Mouse (Mus musculus) 416B (cell line): Measurements from ENCODE around the gene Grid1.

Experiments used
- DNase-seq: peaks from one replicate; pipeline ENCODE4 v3.0.0; 2011; ENCODE audit warnings: low read depth

Grid1 gene

DNA sequence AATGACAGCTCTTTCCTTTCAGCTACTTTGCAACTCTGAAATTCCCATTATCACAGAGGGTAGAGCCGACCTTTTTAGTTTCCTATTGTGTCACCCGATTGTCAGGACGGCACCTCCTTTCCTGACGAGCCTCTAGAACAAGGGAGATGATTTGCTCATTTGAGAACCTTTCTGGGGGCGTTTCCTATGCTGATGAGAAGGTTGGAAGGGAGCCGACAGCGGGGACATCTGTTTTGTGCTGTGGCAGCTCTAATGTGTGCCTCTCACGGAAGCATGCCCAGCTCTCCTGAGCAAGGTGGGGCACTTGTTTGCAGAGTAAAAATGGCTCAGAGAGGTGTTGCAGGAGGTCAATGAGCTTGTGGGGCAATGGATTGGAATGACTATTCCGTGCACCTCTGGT lies 189.2 kb downstream of the Grid1 start:
- no peak for DNase-seq

DNA sequence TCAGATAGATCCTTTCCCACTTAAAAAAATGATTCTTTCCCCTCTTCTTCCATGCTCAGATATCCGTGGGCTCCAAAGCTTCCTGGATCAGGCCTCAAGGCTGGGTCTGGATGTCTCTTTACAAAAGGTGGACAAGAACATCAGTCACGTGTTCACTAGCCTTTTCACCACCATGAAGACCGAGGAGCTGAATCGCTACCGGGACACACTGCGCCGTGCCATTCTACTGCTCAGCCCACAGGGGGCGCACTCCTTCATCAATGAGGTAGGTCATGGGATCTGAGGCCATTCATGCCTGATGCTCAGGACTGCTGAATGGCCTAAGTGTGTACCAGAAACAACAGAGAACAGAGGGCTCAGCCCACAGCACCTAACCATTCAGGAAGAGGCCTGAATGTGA lies 206.8 kb downstream of the Grid1 start:
- no peak for DNase-seq

DNA sequence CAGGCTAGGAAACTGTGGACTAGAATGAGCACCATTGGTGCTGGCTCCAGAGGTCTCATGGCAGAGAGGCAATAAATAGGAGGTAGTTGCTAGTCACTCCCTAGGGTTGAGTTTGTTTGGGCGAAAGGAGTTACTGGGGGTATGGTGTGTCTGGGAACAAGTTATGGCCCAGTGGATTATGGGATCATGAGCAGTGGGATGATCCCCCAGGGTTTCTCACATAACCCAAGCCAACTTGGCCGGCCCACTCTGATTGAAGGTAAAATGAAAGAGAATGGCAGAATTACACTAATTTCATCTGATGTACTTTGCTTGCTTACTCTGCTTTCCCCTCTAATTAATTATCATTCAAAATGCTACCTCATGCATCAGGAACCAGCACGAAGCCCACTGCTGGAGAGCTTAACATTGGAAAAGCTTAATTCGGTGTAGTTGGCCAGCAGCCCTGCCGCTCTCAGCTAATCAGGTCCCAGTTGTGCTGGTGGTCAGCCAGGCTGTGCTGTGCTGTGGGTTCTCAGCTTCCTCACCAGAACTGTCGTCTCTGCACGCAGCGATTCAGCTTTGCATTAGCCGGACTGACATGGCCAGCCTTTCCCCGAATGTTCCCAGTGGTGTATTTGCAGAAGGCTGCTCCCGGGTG lies 207.7 kb downstream of the Grid1 start:
- DNase-seq = no peak

DNA sequence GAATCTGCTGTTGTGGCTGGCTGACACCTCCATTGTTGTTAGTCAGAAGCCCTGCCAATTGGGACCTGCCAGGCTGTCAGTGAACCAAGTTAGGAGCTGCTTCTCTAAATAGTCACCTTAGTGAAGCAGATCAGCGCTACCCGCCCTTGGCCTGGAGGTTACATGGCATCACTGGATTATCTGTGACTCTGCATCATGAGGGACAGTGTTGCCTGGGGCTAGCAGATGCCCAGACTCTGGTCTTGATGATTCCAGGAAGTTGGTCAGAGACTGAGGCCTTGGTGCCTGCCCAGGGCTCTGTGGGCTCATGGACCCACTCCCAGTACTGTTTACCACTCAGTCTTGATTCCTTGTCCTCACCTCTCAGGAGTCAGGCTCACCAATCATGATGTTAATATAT lies 209.7 kb downstream of the Grid1 start:
- DNase-seq = no peak

DNA sequence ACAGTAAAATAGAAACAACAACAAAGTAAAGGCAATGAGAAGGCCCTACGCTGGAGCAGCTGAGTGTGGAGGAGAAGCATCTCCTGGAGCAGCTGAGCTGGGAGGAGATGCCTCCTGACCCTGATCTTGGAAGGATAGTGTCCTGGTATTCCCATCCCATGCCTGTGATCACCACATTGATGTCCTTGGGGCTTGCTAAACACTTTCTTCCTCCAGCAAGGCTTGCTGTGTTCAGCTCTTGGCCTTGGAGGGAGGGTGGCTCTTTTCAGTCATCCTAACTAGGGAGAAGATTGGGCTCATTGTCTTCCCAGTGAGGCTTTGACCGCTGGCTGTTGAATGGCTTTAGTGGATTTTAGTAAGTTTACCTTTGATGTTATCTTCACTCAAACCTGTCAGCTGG lies 210.4 kb downstream of the Grid1 start:
- no peak for DNase-seq

DNA sequence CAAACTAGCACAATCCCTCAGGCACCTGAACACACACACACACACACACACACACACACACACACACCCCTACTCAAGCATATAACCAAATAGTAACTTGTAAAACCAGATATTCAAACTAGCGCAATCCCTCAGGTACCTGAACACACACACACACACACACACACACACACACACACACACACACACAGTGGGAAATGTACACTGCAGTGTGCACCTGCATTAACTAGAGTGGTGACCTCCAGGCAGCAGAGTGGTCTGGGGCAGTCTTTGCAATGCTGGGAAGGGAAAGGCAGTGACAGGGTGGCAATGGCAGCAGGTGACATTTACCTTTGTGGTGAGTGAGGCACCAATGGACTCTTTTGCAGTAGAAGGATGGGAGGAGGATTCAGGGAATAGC lies 212.4 kb downstream of the Grid1 start:
- no peak for DNase-seq

DNA sequence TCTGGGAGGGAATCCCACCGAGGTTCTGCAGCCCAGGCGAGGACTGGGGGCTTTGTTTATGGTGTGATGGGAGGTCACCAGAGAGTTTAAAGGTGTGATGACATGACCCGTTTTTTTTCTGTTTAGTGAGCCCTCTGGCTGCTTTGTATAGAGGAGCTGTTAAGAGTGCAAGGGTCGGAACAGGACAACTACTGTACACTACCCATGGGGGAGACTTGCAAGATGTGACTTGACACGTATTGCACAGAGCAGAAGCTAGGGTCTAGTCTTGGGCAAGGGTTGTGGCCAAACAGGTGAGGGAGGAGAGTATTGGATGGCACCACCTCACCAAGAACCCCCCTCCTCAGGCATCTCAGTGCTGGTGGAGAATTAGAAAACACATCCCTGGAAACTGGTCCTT lies 224.4 kb downstream of the Grid1 start:
- no peak for DNase-seq

DNA sequence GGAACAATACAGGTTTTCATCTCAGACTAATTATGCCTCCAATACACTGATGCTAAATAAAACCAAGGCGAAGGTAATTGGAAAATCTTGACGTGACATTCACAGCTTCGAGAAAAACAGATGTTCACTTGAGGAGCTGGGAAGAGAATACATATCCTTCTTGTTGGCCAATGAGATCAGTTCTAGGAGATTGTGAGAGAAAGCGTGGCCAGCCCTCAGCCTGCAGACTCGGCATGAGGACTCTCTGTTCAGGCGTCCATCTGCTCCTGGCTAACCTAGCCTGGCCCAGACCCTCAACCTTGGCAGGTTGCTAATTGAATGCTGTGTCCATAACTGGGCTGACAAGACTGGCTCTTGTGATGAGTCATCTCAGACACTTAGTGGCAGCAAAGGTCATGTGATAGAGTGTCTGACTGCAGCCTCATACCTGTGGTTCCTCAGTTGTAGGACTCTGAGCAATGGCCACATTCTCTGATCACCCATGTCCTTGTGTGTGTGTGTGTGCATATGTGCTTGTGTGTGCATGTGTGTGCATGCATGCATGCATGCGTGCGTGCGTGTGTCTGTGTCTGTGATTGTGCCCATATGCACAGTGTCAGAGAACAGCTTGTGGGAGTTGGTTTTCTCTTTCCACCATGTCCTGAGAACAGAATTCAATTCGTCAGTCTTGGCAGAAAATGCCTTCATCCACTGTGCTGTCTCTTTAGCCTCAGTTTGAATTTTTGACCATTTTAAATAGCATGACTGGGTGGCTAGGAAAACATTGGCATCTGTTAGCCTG lies 225.2 kb downstream of the Grid1 start:
- DNase-seq = no peak

DNA sequence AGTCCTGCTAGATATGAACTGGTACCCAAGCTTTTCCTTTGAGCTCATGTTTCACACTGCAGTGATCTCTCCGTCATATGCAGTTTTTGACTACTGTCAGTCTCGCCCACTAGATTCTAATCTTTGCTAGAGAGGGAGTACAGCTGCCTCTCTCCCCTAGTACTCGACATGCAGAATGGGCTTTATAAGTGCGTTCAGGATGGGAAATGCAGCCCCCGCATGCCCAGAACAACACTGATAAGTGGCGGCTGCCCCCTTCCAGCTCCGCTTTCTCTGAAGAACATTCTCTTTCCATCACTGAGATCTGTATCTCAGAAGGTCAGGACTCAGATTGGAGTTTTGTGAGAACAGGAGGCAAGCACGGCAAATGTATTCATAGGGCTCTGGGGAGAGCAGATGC lies 229.3 kb downstream of the Grid1 start:
- no peak for DNase-seq

DNA sequence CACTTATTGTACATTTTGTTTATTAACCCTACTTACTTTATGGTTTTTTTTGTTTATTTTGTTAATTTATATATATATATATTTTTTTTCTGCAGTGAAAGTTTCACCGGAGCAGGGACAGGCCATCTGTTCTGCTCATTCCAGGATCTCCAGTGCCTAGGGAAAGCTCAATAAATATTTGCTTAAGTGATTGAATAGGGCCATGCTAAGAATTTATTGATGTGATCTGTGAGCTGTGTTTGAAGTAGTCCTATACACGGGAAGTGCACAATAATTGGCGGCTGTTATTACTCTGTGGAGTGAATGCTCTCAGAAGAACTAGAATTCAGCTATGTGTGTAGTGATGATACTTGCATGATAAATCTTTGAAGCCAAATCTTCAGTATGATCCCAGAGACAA lies 234.2 kb downstream of the Grid1 start:
- no peak for DNase-seq

DNA sequence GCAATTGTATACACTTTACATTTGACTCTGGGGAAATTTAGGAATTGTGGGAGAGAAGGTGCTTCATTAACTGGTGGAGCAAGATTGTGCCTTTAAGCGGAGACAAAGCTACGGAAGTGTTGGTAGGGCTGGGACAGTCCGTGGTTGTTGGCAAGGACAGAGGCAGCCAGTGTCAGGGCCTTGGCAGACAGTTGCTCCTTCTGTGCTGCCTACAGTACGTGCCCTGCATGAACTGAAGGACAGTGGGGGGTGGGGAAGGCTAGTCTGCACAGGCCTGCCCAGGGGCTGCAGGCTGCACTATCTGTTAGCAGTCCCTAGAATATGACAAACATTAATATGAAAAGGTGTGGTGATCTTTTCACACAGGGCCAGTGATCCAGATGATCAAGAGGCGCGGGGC lies 254.7 kb downstream of the Grid1 start:
- DNase-seq = no peak

DNA sequence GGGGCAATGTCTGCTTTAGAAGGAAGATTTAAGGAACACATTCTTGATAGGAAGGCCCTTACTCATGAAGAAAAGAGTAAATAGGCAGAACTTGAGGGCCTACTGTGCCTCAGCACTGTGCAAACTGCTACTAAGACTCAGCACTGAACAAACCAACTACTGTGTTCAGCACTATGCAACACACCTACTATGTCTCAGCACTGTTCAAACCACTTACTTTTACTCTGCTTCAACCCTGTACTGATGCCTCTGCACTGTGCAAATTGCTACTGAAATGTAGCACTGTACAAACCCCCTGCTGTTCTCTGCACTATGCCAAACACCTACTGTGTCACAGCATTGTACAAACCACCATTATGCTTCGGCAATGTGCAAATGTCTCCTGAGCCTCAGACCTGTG lies 260.0 kb downstream of the Grid1 start:
- no peak for DNase-seq

DNA sequence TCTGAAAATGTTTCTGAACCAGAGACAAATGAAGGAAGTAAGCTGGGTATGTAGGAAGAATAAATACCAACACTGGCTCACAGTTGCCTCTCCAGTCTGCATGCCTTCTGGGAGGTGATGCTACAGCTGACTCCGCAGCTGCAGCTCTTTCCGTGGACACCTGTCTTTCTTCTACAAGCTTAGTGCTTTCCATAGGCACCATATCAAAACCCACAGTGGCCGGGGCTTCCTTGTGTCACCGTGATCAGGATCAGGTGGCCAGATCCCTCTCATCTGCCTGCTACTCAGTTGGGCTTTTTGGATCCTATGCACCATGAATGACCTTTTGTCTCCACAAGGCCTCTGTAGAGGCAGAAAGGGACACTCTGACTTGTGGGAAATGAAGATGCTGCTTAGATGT lies 272.7 kb downstream of the Grid1 start:
- no peak for DNase-seq

DNA sequence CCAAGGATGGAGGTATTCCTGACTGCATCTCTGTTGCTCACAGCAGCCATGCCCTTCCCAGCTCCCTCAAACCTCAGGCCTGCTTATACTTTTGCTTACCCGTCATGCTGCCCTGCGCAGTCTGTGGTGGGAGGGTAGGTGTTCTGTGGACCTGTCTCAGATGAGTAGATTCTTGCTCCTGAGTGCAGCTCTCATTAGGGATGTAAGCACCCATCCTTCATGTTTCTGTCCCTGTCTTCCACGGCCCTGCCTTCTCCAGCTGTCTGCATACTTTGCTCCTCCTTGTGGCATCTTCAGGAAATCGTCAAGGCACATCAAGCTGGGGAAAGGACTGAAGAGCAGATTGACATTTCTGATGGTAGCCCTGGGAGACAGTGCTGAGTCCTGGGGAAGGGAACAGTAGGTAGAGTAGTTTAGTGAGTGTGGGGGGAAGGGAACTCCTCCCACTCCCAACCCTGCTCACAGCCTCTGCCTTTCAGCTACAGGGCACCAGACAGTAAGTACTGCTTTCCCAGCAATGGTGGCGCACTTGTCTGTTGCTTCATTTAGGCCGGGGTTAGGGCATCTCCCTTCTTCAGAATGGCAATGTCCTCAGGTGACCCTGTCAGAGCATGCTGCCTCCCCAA lies 273.8 kb downstream of the Grid1 start:
- DNase-seq = no peak

DNA sequence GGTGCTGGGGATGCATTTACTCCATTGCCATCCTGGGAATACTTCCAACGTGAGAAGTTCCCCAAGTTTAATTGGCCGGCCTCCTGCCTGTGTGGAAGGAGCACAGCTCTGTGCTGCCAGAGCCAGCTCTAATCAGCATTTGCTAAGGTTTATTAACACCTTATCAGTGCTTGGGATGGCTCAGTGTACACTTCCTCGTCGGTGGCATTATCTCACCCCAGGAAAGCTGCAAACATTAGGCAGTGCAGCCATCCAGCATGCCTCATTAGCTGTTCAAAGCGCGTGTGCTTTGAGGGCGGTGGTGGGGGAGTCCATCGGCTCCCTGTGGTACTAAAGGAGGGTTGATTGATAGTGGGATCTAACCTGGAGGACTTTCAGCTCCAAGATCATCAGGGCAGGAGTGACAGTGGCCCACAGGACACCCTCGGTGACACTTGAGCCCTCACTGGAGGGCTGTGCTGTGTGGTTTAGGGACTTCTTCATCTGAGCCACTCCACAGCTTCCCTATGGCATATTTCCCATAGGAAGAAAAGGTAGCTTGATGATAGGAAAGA lies 275.7 kb downstream of the Grid1 start:
- no peak for DNase-seq

DNA sequence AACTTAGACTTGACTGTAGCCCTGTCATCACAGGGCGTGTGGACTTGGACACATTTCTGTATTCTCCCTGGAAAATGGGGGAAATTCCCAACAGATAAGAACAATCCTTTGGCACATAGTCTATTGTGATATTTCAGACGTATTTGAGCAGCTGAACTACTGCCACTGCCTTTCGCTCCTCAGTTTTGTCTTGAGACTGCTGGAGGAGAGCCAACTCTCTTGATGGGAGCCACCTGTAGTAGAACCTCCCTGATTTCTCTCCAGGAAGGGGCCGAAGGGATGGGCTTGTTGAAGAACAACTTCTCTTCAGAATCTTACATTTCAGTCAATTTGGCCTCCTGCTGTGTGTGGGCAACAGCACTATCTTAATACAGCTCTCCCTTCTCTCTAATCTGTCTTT lies 276.2 kb downstream of the Grid1 start:
- DNase-seq = no peak

DNA sequence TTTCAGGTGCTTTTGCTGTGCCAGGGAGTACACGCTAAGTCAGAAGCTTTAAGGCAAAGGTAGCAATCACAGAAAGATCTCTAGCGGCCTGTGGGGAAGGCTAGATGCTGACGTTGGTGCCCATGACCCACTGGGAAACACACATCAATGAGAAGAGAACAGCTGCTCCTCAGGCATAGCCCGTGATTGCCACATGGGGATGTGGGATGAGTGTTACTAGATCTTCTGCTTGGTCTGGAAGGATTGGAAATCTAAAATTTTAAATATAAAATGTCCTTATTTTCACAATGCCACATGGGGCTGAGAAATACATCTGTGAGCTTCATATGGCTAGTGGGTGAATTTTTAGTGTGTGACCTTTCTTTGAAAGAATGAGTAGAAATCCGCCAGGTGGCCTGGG lies 277.3 kb downstream of the Grid1 start:
- no peak for DNase-seq

DNA sequence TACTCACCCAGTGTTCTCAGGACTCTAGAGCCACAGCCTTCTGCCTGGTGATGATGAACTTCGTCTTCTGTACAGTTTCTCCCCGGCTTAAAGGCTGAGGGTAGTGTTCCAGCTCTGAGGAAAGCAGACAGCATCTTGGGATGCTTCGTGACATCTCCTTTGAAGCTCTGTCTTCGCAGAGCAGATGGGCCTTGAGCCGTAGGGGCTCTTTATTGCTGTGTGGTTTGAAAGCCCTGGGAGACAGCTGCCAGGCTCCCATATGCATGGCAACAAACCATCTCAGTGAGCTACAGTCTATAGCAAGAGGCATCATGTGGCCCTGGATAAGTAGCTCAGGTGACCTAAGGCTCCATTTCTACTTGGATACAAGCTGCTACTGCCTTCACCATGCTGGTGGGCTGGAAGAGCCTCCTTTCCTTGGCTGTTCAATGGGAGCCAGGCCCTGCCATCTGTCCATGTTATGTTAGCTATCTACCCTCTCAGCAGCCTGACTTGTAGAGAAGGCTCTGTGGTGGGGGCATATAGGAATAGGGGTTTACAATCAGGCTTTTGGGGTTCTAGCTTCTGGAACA lies 283.8 kb downstream of the Grid1 start:
- no peak for DNase-seq

DNA sequence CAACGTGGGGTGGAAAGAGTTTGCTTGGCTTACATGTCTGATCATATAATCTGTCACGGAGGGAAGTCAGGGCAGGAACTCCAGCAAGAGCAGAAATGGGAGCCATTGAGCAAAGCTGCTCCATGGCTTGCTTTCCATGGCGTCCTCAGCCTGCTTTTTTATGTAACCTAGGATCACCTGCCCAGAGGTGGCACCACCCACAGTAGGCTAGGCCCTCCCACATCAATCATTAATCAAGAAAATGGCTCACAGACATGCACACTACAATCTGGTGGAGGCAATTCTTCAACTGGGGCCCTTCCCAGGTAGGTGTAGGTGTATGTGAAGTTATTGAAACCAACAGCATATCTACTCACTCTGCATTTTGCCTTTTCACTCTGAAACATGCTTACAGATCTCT lies 287.7 kb downstream of the Grid1 start:
- DNase-seq = no peak

DNA sequence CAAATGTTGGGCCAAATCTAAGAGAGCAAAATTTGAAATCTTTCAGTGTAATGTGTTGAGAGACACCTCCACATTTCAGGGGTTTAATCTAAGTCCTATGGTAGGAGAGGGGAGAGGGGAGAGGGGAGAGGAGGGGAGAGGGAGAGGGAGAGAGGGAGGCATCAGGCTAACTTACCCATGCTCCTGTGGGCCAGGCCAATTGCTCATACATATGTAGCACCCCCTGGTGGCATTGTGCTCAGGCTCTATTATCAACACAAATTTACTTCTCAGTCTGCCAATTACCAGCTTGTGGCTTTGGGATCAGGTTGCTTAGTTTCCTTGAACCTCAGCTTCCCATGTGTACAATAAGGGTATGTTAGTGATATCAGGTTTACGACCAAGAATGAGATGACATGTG lies 291.0 kb downstream of the Grid1 start:
- DNase-seq = peak; percentile 30

DNA sequence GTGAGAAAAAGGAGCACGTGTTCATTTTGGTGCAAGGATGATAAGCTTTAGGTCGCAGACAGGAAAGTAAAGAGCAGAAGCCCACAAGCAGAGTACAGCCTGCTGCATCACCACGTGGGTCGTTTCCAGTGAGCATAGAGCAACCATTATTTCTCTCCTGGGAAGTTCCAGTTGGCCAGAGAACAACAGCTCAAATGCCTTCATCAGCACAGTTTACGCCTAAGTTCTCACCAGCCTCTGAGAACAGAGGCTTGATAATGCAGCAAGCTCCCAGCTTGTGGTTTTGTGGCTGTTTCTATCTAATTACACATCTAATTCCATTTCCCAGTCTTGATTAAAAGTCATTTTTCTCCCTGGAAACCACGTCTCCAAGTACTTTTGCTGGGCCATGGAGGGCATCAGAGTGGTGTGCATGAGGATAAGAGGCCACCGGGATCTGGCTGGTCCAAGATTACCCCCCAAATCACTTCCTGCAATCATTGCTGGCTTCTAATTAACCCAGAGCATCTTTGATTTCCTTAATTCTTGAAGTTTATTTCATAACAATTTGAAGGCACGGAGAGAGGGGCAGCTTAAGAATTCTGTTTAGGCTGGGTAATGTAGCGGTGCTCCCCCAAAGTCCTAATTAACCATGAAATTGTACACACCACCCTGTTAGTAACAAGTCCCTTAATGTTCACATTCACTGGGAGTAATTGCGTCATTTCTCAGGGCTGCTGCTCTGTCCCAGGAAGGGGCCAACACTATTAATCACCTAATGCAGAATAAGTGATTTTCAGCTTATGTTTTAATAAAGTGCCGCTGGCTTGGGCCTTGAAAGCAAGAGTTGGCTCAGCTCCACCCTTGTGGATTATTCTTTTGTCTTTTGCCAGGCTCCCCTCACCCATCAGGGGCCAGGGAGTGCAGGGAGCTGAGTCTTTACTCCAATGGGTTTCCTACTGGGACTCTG lies 292.7 kb downstream of the Grid1 start:
- DNase-seq = no peak

DNA sequence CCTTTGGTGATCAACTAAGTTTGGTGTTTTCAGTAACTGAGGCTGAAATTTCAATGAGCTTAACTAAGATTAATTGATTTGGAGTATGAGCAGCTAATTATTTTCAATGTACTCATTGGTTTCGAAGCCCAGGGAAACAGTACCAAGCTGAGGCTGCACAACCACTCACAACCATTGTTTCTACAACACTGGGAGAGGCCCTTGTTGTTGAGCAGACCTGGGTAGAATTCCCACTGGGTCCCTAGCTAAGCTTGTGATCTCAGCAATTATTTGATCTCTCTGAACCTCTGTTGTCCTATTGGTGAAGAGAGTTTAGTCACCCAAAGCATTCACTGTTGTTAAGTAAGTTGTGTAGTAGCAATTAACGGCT lies 293.4 kb downstream of the Grid1 start:
- no peak for DNase-seq
